Mouse (Mus musculus): ENCODE results near the gene BC048679. TPM values are rescaled to one million over a fixed set of nuclear protein-coding genes. Genes with fewer than 3 reads are reported as not detected.

Gene BC048679
- polyA plus RNA-seq, 1 experiment = not detected

- no peak for TF ChIP-seq MYOD1 (IDR thresholded peaks at IDR 0.05; ENCODE audit: control insufficient read depth, insufficient read length, low read depth)
- TF ChIP-seq USF1 (IDR thresholded peaks at IDR 0.05; ENCODE audit: low read depth) = no peak
- TF ChIP-seq MYOG (IDR thresholded peaks at IDR 0.05; ENCODE audit: control insufficient read depth, extremely low read depth, insufficient read length) = no peak
- no peak for TF ChIP-seq MAX (IDR thresholded peaks at IDR 0.05)
- no peak for TF ChIP-seq CEBPB (IDR thresholded peaks at IDR 0.05; ENCODE audit: low read depth)
- no peak for TF ChIP-seq FOSL1 (IDR thresholded peaks at IDR 0.05; ENCODE audit: insufficient read depth, low read length, poor library complexity, severe bottlenecking)
- no peak for TF ChIP-seq CTCF (IDR thresholded peaks at IDR 0.05; ENCODE audit: control insufficient read depth, insufficient read depth, insufficient read length)
- no peak overlapping the region for H3K4me3 ChIP-seq (ENCODE audit: insufficient read depth, poor library complexity, severe bottlenecking)
- no peaks in the 10 kb centered on the region for H3K79me3 ChIP-seq (ENCODE audit: low read depth)
- no peaks in the 10 kb centered on the region for H3K79me2 ChIP-seq (ENCODE audit: control insufficient read depth, insufficient read depth)
- peaks cover 21% of the 10 kb centered on the region for H3K27me3 ChIP-seq (ENCODE audit: control insufficient read depth, insufficient read depth, insufficient read length)
- H3ac ChIP-seq (ENCODE audit: control insufficient read depth, insufficient read length, low read depth) = no peak overlapping the region
- H3K36me3 ChIP-seq (ENCODE audit: control insufficient read depth, insufficient read depth) = no peaks in the 10 kb centered on the region
Measured at GRCm38 (mm10) chr7:81454331-81455039, 43.6 kb downstream of the BC048679 start.

- TF ChIP-seq CTCF (IDR thresholded peaks at IDR 0.05; ENCODE audit: control insufficient read depth, insufficient read depth, insufficient read length) (no peak), CEBPB (IDR thresholded peaks at IDR 0.05; ENCODE audit: low read depth) (no peak), MYOG (IDR thresholded peaks at IDR 0.05; ENCODE audit: control insufficient read depth, extremely low read depth, insufficient read length) (no peak), MAX (IDR thresholded peaks at IDR 0.05) (no peak), FOSL1 (IDR thresholded peaks at IDR 0.05; ENCODE audit: insufficient read depth, low read length, poor library complexity, severe bottlenecking) (no peak), USF1 (IDR thresholded peaks at IDR 0.05; ENCODE audit: low read depth) (no peak), MYOD1 (IDR thresholded peaks at IDR 0.05; ENCODE audit: control insufficient read depth, insufficient read length, low read depth) (no peak)
- Histone ChIP-seq H3ac (ENCODE audit: control insufficient read depth, insufficient read length, low read depth) (no peak overlapping the region), H3K4me3 (ENCODE audit: insufficient read depth, poor library complexity, severe bottlenecking) (no peak overlapping the region), H3K27me3 (ENCODE audit: control insufficient read depth, insufficient read depth, insufficient read length) (peaks cover 21% of the 10 kb centered on the region), H3K79me2 (ENCODE audit: control insufficient read depth, insufficient read depth) (no peaks in the 10 kb centered on the region), H3K79me3 (ENCODE audit: low read depth) (no peaks in the 10 kb centered on the region), H3K36me3 (ENCODE audit: control insufficient read depth, insufficient read depth) (no peaks in the 10 kb centered on the region)
Measured at GRCm38 (mm10) chr7:81453443-81454274, 44.4 kb downstream of the BC048679 start.

GRCm38 (mm10) chr7:81452971-81453441, 45.1 kb downstream of the BC048679 start:
- Histone ChIP-seq H3K79me2 (ENCODE audit: control insufficient read depth, insufficient read depth) (no peaks in the 10 kb centered on the region), H3ac (ENCODE audit: control insufficient read depth, insufficient read length, low read depth) (no peak overlapping the region), H3K79me3 (ENCODE audit: low read depth) (no peaks in the 10 kb centered on the region), H3K4me3 (ENCODE audit: insufficient read depth, poor library complexity, severe bottlenecking) (no peak overlapping the region), H3K27me3 (ENCODE audit: control insufficient read depth, insufficient read depth, insufficient read length) (peaks cover 21% of the 10 kb centered on the region), H3K36me3 (ENCODE audit: control insufficient read depth, insufficient read depth) (no peaks in the 10 kb centered on the region)
- no peak for TF ChIP-seq MAX (IDR thresholded peaks at IDR 0.05)
- no peak for TF ChIP-seq CTCF (IDR thresholded peaks at IDR 0.05; ENCODE audit: control insufficient read depth, insufficient read depth, insufficient read length)
- no peak for TF ChIP-seq MYOD1 (IDR thresholded peaks at IDR 0.05; ENCODE audit: control insufficient read depth, insufficient read length, low read depth)
- TF ChIP-seq FOSL1 (IDR thresholded peaks at IDR 0.05; ENCODE audit: insufficient read depth, low read length, poor library complexity, severe bottlenecking) = no peak
- TF ChIP-seq CEBPB (IDR thresholded peaks at IDR 0.05; ENCODE audit: low read depth) = no peak
- TF ChIP-seq MYOG (IDR thresholded peaks at IDR 0.05; ENCODE audit: control insufficient read depth, extremely low read depth, insufficient read length) = no peak
- no peak for TF ChIP-seq USF1 (IDR thresholded peaks at IDR 0.05; ENCODE audit: low read depth)

Other genes with a start within 250 kb of the BC048679 start
- 3,363 TPM for gene Rps17, start 153.0 kb downstream of the BC048679 start, polyA plus RNA-seq (2012; fragmentation: generic; extraction: Trizol)
- gene Cpeb1, start 42.8 kb downstream of the BC048679 start, polyA plus RNA-seq (2012; fragmentation: generic; extraction: Trizol) = 0.81 TPM
- gene Ap3b2, start 4.4 kb downstream of the BC048679 start, polyA plus RNA-seq (2012; fragmentation: generic; extraction: Trizol) = not detected
- gene Fsd2, start 68.7 kb upstream of the BC048679 start, polyA plus RNA-seq (2012; fragmentation: generic; extraction: Trizol) = not detected
- gene Whamm, start 73.0 kb upstream of the BC048679 start, polyA plus RNA-seq (2012; fragmentation: generic; extraction: Trizol) = 3.2 TPM
- 0.05 TPM for gene Homer2, start 209.2 kb upstream of the BC048679 start, polyA plus RNA-seq (2012; fragmentation: generic; extraction: Trizol)